Mouse (Mus musculus): ENCODE data around the gene S1pr4. TPM values are rescaled to one million over a fixed set of nuclear protein-coding genes. Genes with fewer than 3 reads are reported as not detected.

Gene S1pr4
- polyA plus RNA-seq, 1 experiment, result 5.6 TPM

DNA sequence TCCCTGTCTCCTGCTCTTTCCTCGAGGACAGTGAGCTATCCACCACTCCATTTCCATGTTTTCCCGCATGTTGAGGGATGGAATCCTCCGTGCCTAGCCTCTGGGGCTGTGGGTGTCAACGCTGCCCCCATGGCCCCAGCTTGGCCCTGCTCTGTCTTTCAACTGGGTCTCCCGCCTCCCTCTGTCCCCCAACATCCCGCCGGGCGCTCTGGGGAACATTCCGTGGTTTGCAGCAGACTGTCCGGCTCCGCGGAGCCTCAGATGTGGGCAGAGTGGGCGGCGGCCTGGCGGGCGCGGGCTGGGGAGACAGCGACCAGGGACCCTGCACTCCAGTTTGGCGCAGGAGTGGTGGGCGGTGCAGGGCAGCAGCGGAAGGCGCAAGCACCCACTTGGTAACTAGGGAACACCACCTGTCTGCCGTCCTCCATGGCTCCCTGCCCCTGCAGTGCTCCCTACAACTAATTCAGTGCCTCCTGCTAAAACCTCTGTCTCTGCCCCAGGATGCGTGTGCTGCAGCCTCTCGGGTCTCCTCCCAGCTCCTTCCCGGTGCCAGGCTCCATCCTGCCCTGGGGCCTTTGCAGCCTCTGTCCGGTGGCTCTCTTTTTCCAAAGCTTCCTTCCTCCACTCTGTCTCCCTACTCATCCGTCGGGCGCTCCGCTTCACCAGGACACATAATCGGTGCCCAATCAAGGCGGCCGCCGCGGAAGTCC, 47.5 kb downstream of the S1pr4 start:
- H3K4me1 ChIP-seq (ENCODE audit: control insufficient read depth, insufficient read depth, insufficient read length, low read length), result peaks cover 3% of the 10 kb centered on the region
- no peak overlapping the region for H3K4me3 ChIP-seq (ENCODE audit: low read depth, low read length)
- H3K36me3 ChIP-seq (ENCODE audit: control insufficient read depth, insufficient read depth, low read length), result no peaks in the 10 kb centered on the region
- no peak overlapping the region for H3K27ac ChIP-seq (ENCODE audit: insufficient read depth, low read depth, low read length)
- WGBS, result 6% methylated on average over 35 of the region's 36 CpGs
- no peak for TF ChIP-seq CTCF (IDR thresholded peaks at IDR 0.05; ENCODE audit: extremely low read depth, insufficient read length, insufficient replicate concordance, low read depth, low read length)
- TF ChIP-seq POLR2A (IDR thresholded peaks at IDR 0.05; ENCODE audit: low read depth, low read length), result no peak
- H3K27me3 ChIP-seq (ENCODE audit: control insufficient read depth, insufficient read depth, low read length), result peaks cover 26% of the 10 kb centered on the region

DNA sequence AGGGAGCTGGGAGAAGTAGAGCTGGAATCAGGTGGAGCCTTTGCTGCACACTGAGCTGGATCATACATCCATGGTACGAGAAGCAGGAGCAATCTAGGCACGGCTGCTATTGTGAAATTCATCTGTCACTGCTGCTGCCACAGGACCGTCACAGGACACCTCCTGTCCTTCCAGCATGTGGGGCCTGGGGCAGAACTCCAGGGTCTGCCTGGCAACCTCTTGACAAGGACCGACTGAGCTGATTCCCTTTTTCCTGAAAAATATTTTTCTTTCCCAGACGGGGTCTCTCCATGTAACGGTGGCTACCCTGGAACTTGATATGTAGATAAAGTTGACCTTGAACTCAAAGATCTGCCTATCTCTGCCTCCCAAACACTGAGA, 48.6 kb downstream of the S1pr4 start:
- H3K4me1 ChIP-seq (ENCODE audit: control insufficient read depth, insufficient read depth, insufficient read length, low read length), result no peaks in the 10 kb centered on the region
- 42% methylated on average over 6 of the region's 6 CpGs for WGBS
- TF ChIP-seq POLR2A (IDR thresholded peaks at IDR 0.05; ENCODE audit: low read depth, low read length), result no peak
- no peak for TF ChIP-seq CTCF (IDR thresholded peaks at IDR 0.05; ENCODE audit: extremely low read depth, insufficient read length, insufficient replicate concordance, low read depth, low read length)
- H3K36me3 ChIP-seq (ENCODE audit: control insufficient read depth, insufficient read depth, low read length), result no peaks in the 10 kb centered on the region
- no peak overlapping the region for H3K27ac ChIP-seq (ENCODE audit: insufficient read depth, low read depth, low read length)
- H3K27me3 ChIP-seq (ENCODE audit: control insufficient read depth, insufficient read depth, low read length), result peaks cover 26% of the 10 kb centered on the region
- no peak overlapping the region for H3K4me3 ChIP-seq (ENCODE audit: low read depth, low read length)

DNA sequence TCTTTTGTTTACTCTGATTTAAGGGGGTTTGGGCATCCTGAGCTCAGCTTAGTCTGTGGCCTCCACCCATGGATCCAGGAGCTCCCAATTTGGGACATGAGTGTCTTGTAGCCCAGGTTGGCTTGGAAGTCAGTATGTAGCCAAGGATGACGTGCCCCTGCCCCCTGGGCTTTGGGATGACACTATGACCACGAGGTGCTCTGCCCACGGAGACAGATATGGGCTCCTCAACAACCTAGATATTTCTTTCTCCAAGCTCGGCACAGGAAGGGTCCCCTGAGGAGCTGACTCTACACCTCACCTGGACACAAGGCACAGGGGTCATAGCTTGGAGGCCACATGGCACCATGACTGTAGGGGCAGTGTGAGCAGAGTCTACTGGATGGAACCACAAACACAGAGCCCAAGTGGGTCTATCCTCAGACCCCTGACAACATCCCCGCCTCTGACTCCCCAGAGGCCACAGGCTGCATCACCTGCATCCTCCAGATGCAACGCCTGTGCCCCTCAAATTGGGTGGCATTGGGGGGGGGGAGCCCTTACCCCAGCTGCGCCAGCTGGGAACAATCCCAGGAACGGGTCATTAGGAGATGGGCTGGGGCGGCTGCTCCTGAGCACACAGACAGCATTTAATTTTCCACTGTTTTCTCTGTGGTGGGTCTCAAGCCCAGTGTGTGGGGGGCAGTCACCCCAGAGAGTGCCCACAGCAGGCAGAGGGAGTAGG, 49.1 kb downstream of the S1pr4 start:
- no peaks in the 10 kb centered on the region for H3K36me3 ChIP-seq (ENCODE audit: control insufficient read depth, insufficient read depth, low read length)
- WGBS, result 53% methylated on average over 9 of the region's 9 CpGs
- no peak overlapping the region for H3K27ac ChIP-seq (ENCODE audit: insufficient read depth, low read depth, low read length)
- TF ChIP-seq POLR2A (IDR thresholded peaks at IDR 0.05; ENCODE audit: low read depth, low read length) (no peak), CTCF (IDR thresholded peaks at IDR 0.05; ENCODE audit: extremely low read depth, insufficient read length, insufficient replicate concordance, low read depth, low read length) (no peak)
- peaks cover 26% of the 10 kb centered on the region for H3K27me3 ChIP-seq (ENCODE audit: control insufficient read depth, insufficient read depth, low read length)
- no peak overlapping the region for H3K4me3 ChIP-seq (ENCODE audit: low read depth, low read length)
- no peaks in the 10 kb centered on the region for H3K4me1 ChIP-seq (ENCODE audit: control insufficient read depth, insufficient read depth, insufficient read length, low read length)

DNA sequence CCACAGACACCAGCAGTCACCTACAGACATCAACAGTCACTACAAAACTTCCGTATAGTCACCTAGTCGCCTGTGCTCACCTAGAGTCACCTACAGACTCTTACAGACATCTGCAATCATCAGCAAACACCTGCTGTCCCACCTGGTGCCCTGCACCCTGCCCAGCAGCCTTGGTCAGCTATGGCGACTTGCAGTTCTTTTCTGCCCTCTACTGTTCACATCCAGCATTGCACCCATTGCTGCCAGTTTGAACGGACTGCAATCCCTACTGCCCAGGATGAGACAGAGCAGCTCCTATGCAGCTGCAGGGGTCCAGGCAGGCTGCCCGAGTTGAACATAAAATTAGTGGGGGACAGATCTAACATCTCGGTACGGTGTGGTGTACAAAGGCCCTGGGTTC, 49.8 kb downstream of the S1pr4 start:
- Histone ChIP-seq H3K27me3 (ENCODE audit: control insufficient read depth, insufficient read depth, low read length) (peaks cover 22% of the 10 kb centered on the region), H3K36me3 (ENCODE audit: control insufficient read depth, insufficient read depth, low read length) (no peaks in the 10 kb centered on the region), H3K27ac (ENCODE audit: insufficient read depth, low read depth, low read length) (no peak overlapping the region), H3K4me1 (ENCODE audit: control insufficient read depth, insufficient read depth, insufficient read length, low read length) (no peaks in the 10 kb centered on the region), H3K4me3 (ENCODE audit: low read depth, low read length) (no peak overlapping the region)
- TF ChIP-seq CTCF (IDR thresholded peaks at IDR 0.05; ENCODE audit: extremely low read depth, insufficient read length, insufficient replicate concordance, low read depth, low read length) (peak; percentile 91), POLR2A (IDR thresholded peaks at IDR 0.05; ENCODE audit: low read depth, low read length) (no peak)
- WGBS, result 0% methylated on average over 7 of the region's 7 CpGs

Other genes with a start within 250 kb of the S1pr4 start
- 6.8 and 13.0 TPM in 2 replicates for gene Matk, start 247.2 kb downstream of the S1pr4 start, polyA plus RNA-seq (2012; rRNA removed)
- 104 and 169 TPM in 2 replicates for gene Mrpl54, start 233.2 kb downstream of the S1pr4 start, polyA plus RNA-seq (2012; rRNA removed)
- 100 and 207 TPM in 2 replicates for gene Apba3, start 233.2 kb downstream of the S1pr4 start, polyA plus RNA-seq (2012; rRNA removed)
- gene Tjp3, start 208.6 kb downstream of the S1pr4 start, polyA plus RNA-seq (2012; rRNA removed), result 124 and 239 TPM in 2 replicates
- 26.1 and 50.8 TPM in 2 replicates for gene Pip5k1c, start 207.2 kb downstream of the S1pr4 start, polyA plus RNA-seq (2012; rRNA removed)
- 16.6 and 29.2 TPM in 2 replicates for gene Cactin, start 179.0 kb downstream of the S1pr4 start, polyA plus RNA-seq (2012; rRNA removed)
- 10.0 and 10.2 TPM in 2 replicates for gene Tbxa2r, start 171.4 kb downstream of the S1pr4 start, polyA plus RNA-seq (2012; rRNA removed)
- 0.67 and 1.2 TPM in 2 replicates for gene Gipc3, start 156.9 kb downstream of the S1pr4 start, polyA plus RNA-seq (2012; rRNA removed)
- gene Hmg20b, start 149.7 kb downstream of the S1pr4 start, polyA plus RNA-seq (2012; rRNA removed), result 86.8 and 196 TPM in 2 replicates
- gene Mfsd12, start 142.6 kb downstream of the S1pr4 start, polyA plus RNA-seq (2012; rRNA removed), result 14.6 and 22.7 TPM in 2 replicates
- 7.4 and 20.5 TPM in 2 replicates for gene 4930404N11Rik, start 134.3 kb downstream of the S1pr4 start, polyA plus RNA-seq (2012; rRNA removed)
- 70.5 and 132 TPM in 2 replicates for gene Fzr1, start 121.6 kb downstream of the S1pr4 start, polyA plus RNA-seq (2012; rRNA removed)
- gene Dohh, start 115.7 kb downstream of the S1pr4 start, polyA plus RNA-seq (2012; rRNA removed), result 86.8 and 113 TPM in 2 replicates
- 1.8 and 4.8 TPM in 2 replicates for gene Gm48551, start 115.7 kb downstream of the S1pr4 start, polyA plus RNA-seq (2012; rRNA removed)
- gene Gm48552, start 111.1 kb downstream of the S1pr4 start, polyA plus RNA-seq (2012; rRNA removed), result 2.9 and 5.0 TPM in 2 replicates
- gene Smim24, start 107.1 kb downstream of the S1pr4 start, polyA plus RNA-seq (2012; rRNA removed), result 2,702 and 6,898 TPM in 2 replicates
- gene Nfic, start 44.5 kb downstream of the S1pr4 start, polyA plus RNA-seq (2012; rRNA removed), result 15.5 and 19.4 TPM in 2 replicates
- 1.1 and 3.3 TPM in 2 replicates for gene Celf5, start 17.4 kb downstream of the S1pr4 start, polyA plus RNA-seq (2012; rRNA removed)
- gene Ncln, start 3.7 kb downstream of the S1pr4 start, polyA plus RNA-seq (2012; rRNA removed), result 196 and 354 TPM in 2 replicates
- 1.5 and 3.0 TPM in 2 replicates for gene Gna15, start 24.1 kb upstream of the S1pr4 start, polyA plus RNA-seq (2012; rRNA removed)
- gene Gna11, start 45.1 kb upstream of the S1pr4 start, polyA plus RNA-seq (2012; rRNA removed), result 318 and 828 TPM in 2 replicates
- 1,054 and 3,003 TPM in 2 replicates for gene Aes, start 59.4 kb upstream of the S1pr4 start, polyA plus RNA-seq (2012; rRNA removed)
- gene Tle2, start 74.4 kb upstream of the S1pr4 start, polyA plus RNA-seq (2012; rRNA removed), result 17.8 and 20.4 TPM in 2 replicates
- gene Tle6, start 100.9 kb upstream of the S1pr4 start, polyA plus RNA-seq (2012; rRNA removed), result 7.3 and 34.4 TPM in 2 replicates
- gene BC025920, start 106.1 kb upstream of the S1pr4 start, polyA plus RNA-seq (2012; rRNA removed), result 0.33 and 0.58 TPM in 2 replicates
- 16.4 and 34.7 TPM in 2 replicates for gene Sirt6, start 127.7 kb upstream of the S1pr4 start, polyA plus RNA-seq (2012; rRNA removed)
- gene Ankrd24, start 128.4 kb upstream of the S1pr4 start, polyA plus RNA-seq (2012; rRNA removed), result 11.3 and 24.2 TPM in 2 replicates
- 0.04 and 0.08 TPM in 2 replicates for gene Gm10778, start 148.9 kb upstream of the S1pr4 start, polyA plus RNA-seq (2012; rRNA removed)
- gene Zfp433, start 204.7 kb upstream of the S1pr4 start, polyA plus RNA-seq (2012; rRNA removed), result 0.05 TPM in 1 of 2 replicates, not detected in the other